Mouse (Mus musculus) intestine, embryonic 16.5 days (tissue): ENCODE measurements around the gene C87436. TPM values are rescaled to one million over a fixed set of nuclear protein-coding genes. Genes with fewer than 3 reads are reported as not detected.
A peak's percentile ranks its signal among the peaks of the same experiment; 100 is the strongest.

ENCODE experiments used
- ATAC-seq: fragments of 200-750 bp; cut with Nextera tagmentation; 2 replicates; pipeline ENCODE4 v1.8.0; 2017; ENCODE audit warnings: moderate TSS enrichment, moderate library complexity
- H3K27ac ChIP-seq: fragments of 300-500 bp; sonication (generic); 2 replicates; pipeline ENCODE4 v1.5.1; 2014; ENCODE audit warnings: mild to moderate bottlenecking, low read length
- H3K27me3 ChIP-seq: fragments of 300-500 bp; sonication (generic); replicated peaks from 2 replicates; pipeline ENCODE4 v1.6.1; 2014; ENCODE audit warnings: low read length, control low read depth, mixed read lengths; ENCODE audit not compliant: control insufficient read depth, insufficient read depth
- H3K36me3 ChIP-seq: fragments of 300-500 bp; sonication (generic); 2 replicates; pipeline ENCODE4 v1.6.1; 2014; ENCODE audit warnings: low read length, control low read depth; ENCODE audit not compliant: control insufficient read depth, insufficient read depth
- H3K4me1 ChIP-seq: fragments of 300-500 bp; sonication (generic); 2 replicates; pipeline ENCODE4 v1.6.1; 2014; ENCODE audit warnings: low read length, control low read depth, mixed read lengths; ENCODE audit not compliant: control insufficient read depth, insufficient read depth
- H3K4me2 ChIP-seq: fragments of 300-500 bp; sonication (generic); 2 replicates; pipeline ENCODE4 v1.6.1; 2014; ENCODE audit warnings: low read depth, low read length, control low read depth
- H3K4me3 ChIP-seq: fragments of 300-500 bp; sonication (generic); 2 replicates; pipeline ENCODE4 v1.5.1; 2014; ENCODE audit warnings: mild to moderate bottlenecking, low read length
- H3K9ac ChIP-seq: fragments of 300-500 bp; sonication (generic); 2 replicates; pipeline ENCODE4 v1.6.1; 2014; ENCODE audit warnings: low read depth, low read length
- H3K9me3 ChIP-seq: fragments of 300-500 bp; sonication (generic); 2 replicates; pipeline ENCODE4 v1.6.1; 2016; ENCODE audit warnings: low read length, control low read depth; ENCODE audit not compliant: control insufficient read depth
- WGBS: fragments of 180-500 bp; shearing (Covaris S2); extraction: QIAGEN DNeasy Blood & Tissue Kit; methylation state at CpG from one replicate; pipeline ENCODE4 v1.1.7; 2014; 5-methylcytosine and 5-hydroxymethylcytosine counted together
- polyA plus RNA-seq: library from polyadenylated mRNA; unstranded; fragments of >200 nt; fragmentation: Nextera tagmentation; extraction: Ambion mirVana; gene quantifications from 2 replicates; pipeline ENCODE4 v1.2.1, GENCODE M21; 2015

C87436 gene
- polyA plus RNA-seq, 1 experiment from 2014 or later, result 21.7 TPM

GRCm38 (mm10) chr6:86397257-86397980 lies 40.8 kb upstream of the C87436 start:
- H3K4me2 ChIP-seq, result peak overlapping the region; percentile 84
- ATAC-seq, result peak; percentile 19
- H3K27ac ChIP-seq, result peak overlapping the region; percentile 82
- H3K27me3 ChIP-seq, result no peaks in the 10 kb centered on the region
- no peaks in the 10 kb centered on the region for H3K9me3 ChIP-seq
- peaks cover 2% of the 10 kb centered on the region; the same call in 1 of the 2 replicates for H3K36me3 ChIP-seq
- WGBS, result 6% methylated on average over 14 of the region's 14 CpGs
- H3K4me1 ChIP-seq, result peaks cover 19% of the 10 kb centered on the region
- H3K9ac ChIP-seq, result peak overlapping the region; percentile 93
- H3K4me3 ChIP-seq, result peak overlapping the region; percentile 95

- no peak overlapping the region for H3K9ac ChIP-seq
- H3K27ac ChIP-seq, result no peak overlapping the region
- ATAC-seq, result no peak
- no peaks in the 10 kb centered on the region; the same call in 1 of the 2 replicates for H3K36me3 ChIP-seq
- H3K4me3 ChIP-seq, result no peak overlapping the region
- 71% methylated on average over 2 of the region's 2 CpGs for WGBS
- H3K9me3 ChIP-seq, result no peaks in the 10 kb centered on the region
- peaks cover 19% of the 10 kb centered on the region for H3K4me1 ChIP-seq
- no peak overlapping the region for H3K4me2 ChIP-seq
- H3K27me3 ChIP-seq, result no peaks in the 10 kb centered on the region
These were observed 39.2 kb upstream of the C87436 start for GRCm38 (mm10) chr6:86398986-86399385.

- Histone ChIP-seq H3K27ac (no peak overlapping the region), H3K27me3 (no peaks in the 10 kb centered on the region), H3K9ac (no peak overlapping the region), H3K4me3 (no peak overlapping the region), H3K4me2 (no peak overlapping the region), H3K36me3 (no peaks in the 10 kb centered on the region), H3K4me1 (peaks cover 17% of the 10 kb centered on the region), H3K9me3 (no peaks in the 10 kb centered on the region)
- ATAC-seq, result no peak
- WGBS, result 69% methylated on average over 2 of the region's 2 CpGs
These were observed 38.2 kb upstream of the C87436 start for GRCm38 (mm10) chr6:86399995-86400394.

- H3K4me3 ChIP-seq, result peak overlapping the region; percentile 33
- no peaks in the 10 kb centered on the region for H3K27me3 ChIP-seq
- 4% methylated on average over 9 of the region's 9 CpGs for WGBS
- H3K9me3 ChIP-seq, result no peaks in the 10 kb centered on the region
- no peak overlapping the region for H3K9ac ChIP-seq
- H3K27ac ChIP-seq, result 0 out of 2 replicates have a peak overlapping the region, but pooled peaks have one; percentile 34
- H3K4me1 ChIP-seq, result peaks cover 11% of the 10 kb centered on the region
- ATAC-seq, result peak; percentile 42
- H3K4me2 ChIP-seq, result peak overlapping the region; percentile 45; the same call in 1 of the 2 replicates
- no peaks in the 10 kb centered on the region for H3K36me3 ChIP-seq
These were observed 37.2 kb upstream of the C87436 start for GRCm38 (mm10) chr6:86400972-86401371.

GRCm38 (mm10) chr6:86402681-86403607 lies 35.2 kb upstream of the C87436 start:
- no peaks in the 10 kb centered on the region; the same call in 1 of the 2 replicates for H3K36me3 ChIP-seq
- peaks cover 5% of the 10 kb centered on the region for H3K4me1 ChIP-seq
- no peak for ATAC-seq
- no peaks in the 10 kb centered on the region for H3K9me3 ChIP-seq
- H3K27me3 ChIP-seq, result no peaks in the 10 kb centered on the region
- 37% methylated on average over 12 of the region's 12 CpGs for WGBS
- H3K4me2 ChIP-seq, result peak overlapping the region; percentile 50
- no peak overlapping the region for H3K27ac ChIP-seq
- no peak overlapping the region for H3K9ac ChIP-seq
- peak overlapping the region; percentile 39 for H3K4me3 ChIP-seq

GRCm38 (mm10) chr6:86403728-86404099 lies 34.5 kb upstream of the C87436 start:
- under 1% methylated on average over 15 of the region's 15 CpGs for WGBS
- Histone ChIP-seq H3K9me3 (no peaks in the 10 kb centered on the region), H3K36me3 (no peaks in the 10 kb centered on the region; the same call in 1 of the 2 replicates), H3K9ac (peak overlapping the region; percentile 99), H3K4me1 (peaks cover 5% of the 10 kb centered on the region), H3K4me3 (peak overlapping the region; percentile 85), H3K4me2 (peak overlapping the region; percentile 16), H3K27me3 (no peaks in the 10 kb centered on the region), H3K27ac (peak overlapping the region; percentile 100)
- ATAC-seq, result peak; percentile 67

- peaks cover 5% of the 10 kb centered on the region for H3K4me1 ChIP-seq
- no peaks in the 10 kb centered on the region for H3K27me3 ChIP-seq
- peak within 1 kb of the TSS; percentile 52 for H3K4me2 ChIP-seq
- H3K36me3 ChIP-seq, result no peaks in the 10 kb centered on the region; the same call in 1 of the 2 replicates
- H3K4me3 ChIP-seq, result peak within 1 kb of the TSS; percentile 85
- WGBS, result under 1% methylated on average over 60 of the region's 62 CpGs
- ATAC-seq, result peak; percentile 96
- peak within 1 kb of the TSS; percentile 100 for H3K27ac ChIP-seq
- H3K9me3 ChIP-seq, result no peaks in the 10 kb centered on the region
- H3K9ac ChIP-seq, result peak within 1 kb of the TSS; percentile 99
These were observed 33.9 kb upstream of the C87436 start, which contains the start of gene Tia1 for GRCm38 (mm10) chr6:86404100-86404861. Gene Tia1, plus strand, starts transcription at chr6:86404219.

- Histone ChIP-seq H3K9ac (peak overlapping the region; percentile 99), H3K4me1 (peaks cover 5% of the 10 kb centered on the region), H3K27me3 (no peaks in the 10 kb centered on the region), H3K27ac (peak overlapping the region; percentile 100), H3K9me3 (no peaks in the 10 kb centered on the region), H3K4me3 (peak overlapping the region; percentile 85), H3K4me2 (peak overlapping the region; percentile 52), H3K36me3 (no peaks in the 10 kb centered on the region; the same call in 1 of the 2 replicates)
- ATAC-seq, result no peak
- WGBS, result under 1% methylated on average over 11 of the region's 11 CpGs
These were observed 33.2 kb upstream of the C87436 start for GRCm38 (mm10) chr6:86404996-86405395.
